Mouse (Mus musculus) common myeloid progenitor, adult 5-6 weeks (primary cell): ENCODE results near the gene Ntrk3. TPM values are rescaled to one million over a fixed set of nuclear protein-coding genes. Genes with fewer than 3 reads are reported as not detected.
A peak's percentile ranks its signal among the peaks of the same experiment; 100 is the strongest.

Source experiments
- ATAC-seq: replicated peaks from 2 replicates; pipeline ENCODE4 v1.8.0; 2016; ENCODE audit warnings: low read depth, mild to moderate bottlenecking, moderate TSS enrichment, inconsistent platforms; ENCODE audit not compliant: poor library complexity, severe bottlenecking
- total RNA-seq: library from RNA; stranded (forward); fragments of 200-1000, 187-1606 nt; gene quantifications from 2 replicates; pipeline ENCODE4 v1.2.3, GENCODE M21; 2017

The Ntrk3 gene
- total RNA-seq, 1 experiment from 2014 or later: not detected

- 0 out of 2 replicates have a peak, but pooled peaks have one; percentile 9 for ATAC-seq
These were observed 15.8 kb downstream of the Ntrk3 start for GRCm38 (mm10) chr7:78722051-78722450.

GRCm38 (mm10) chr7:78720989-78721816 lies 16.6 kb downstream of the Ntrk3 start:
- ATAC-seq: peak; percentile 44

- ATAC-seq: peak; percentile 44; the same call in 1 of the 2 replicates
These were observed 17.9 kb downstream of the Ntrk3 start for GRCm38 (mm10) chr7:78719795-78720460.

- ATAC-seq: peak; percentile 78
These were observed 18.7 kb downstream of the Ntrk3 start for GRCm38 (mm10) chr7:78719117-78719516.

- ATAC-seq: no peak
These were observed 19.6 kb downstream of the Ntrk3 start for GRCm38 (mm10) chr7:78718191-78718609.

- no peak for ATAC-seq
These were observed 30.1 kb downstream of the Ntrk3 start for GRCm38 (mm10) chr7:78707708-78708107.

GRCm38 (mm10) chr7:78707122-78707521 lies 30.7 kb downstream of the Ntrk3 start:
- ATAC-seq: no peak

- no peak for ATAC-seq
These were observed 35.1 kb downstream of the Ntrk3 start for GRCm38 (mm10) chr7:78702676-78703075.

- no peak for ATAC-seq
These were observed 42.6 kb downstream of the Ntrk3 start for GRCm38 (mm10) chr7:78695200-78695599.

GRCm38 (mm10) chr7:78693148-78693547 lies 44.7 kb downstream of the Ntrk3 start:
- ATAC-seq: 0 out of 2 replicates have a peak, but pooled peaks have one; percentile 22

- ATAC-seq: no peak
These were observed 46.9 kb downstream of the Ntrk3 start for GRCm38 (mm10) chr7:78690956-78691355.

- peak; percentile 96 for ATAC-seq
These were observed 52.9 kb downstream of the Ntrk3 start for GRCm38 (mm10) chr7:78684943-78685342.

GRCm38 (mm10) chr7:78680871-78681270 lies 56.9 kb downstream of the Ntrk3 start:
- no peak for ATAC-seq

GRCm38 (mm10) chr7:78669407-78669806 lies 68.4 kb downstream of the Ntrk3 start:
- ATAC-seq: no peak

GRCm38 (mm10) chr7:78668916-78669315 lies 68.9 kb downstream of the Ntrk3 start:
- no peak for ATAC-seq

GRCm38 (mm10) chr7:78668003-78668635 lies 69.7 kb downstream of the Ntrk3 start:
- no peak for ATAC-seq

- no peak for ATAC-seq
These were observed 77.0 kb downstream of the Ntrk3 start for GRCm38 (mm10) chr7:78660832-78661231.

GRCm38 (mm10) chr7:78659846-78660245 lies 78.0 kb downstream of the Ntrk3 start:
- ATAC-seq: no peak

GRCm38 (mm10) chr7:78658026-78658425 lies 79.8 kb downstream of the Ntrk3 start:
- no peak for ATAC-seq

- ATAC-seq: no peak
These were observed 81.6 kb downstream of the Ntrk3 start for GRCm38 (mm10) chr7:78656181-78656580.

- ATAC-seq: no peak
These were observed 84.1 kb downstream of the Ntrk3 start for GRCm38 (mm10) chr7:78653686-78654085.
